Mouse (Mus musculus): ENCODE results near the gene Slc13a2. TPM values are rescaled to one million over a fixed set of nuclear protein-coding genes. Genes with fewer than 3 reads are reported as not detected.

Gene Slc13a2
- polyA plus RNA-seq, 1 experiment: 3.1 TPM

GRCm38 (mm10) chr11:78367456-78368225 lies 54.4 kb downstream of the Slc13a2 start:
- Histone ChIP-seq H3K27me3 (ENCODE audit: control insufficient read depth, insufficient read depth, low read length) (no peaks in the 10 kb centered on the region), H3K27ac (ENCODE audit: control insufficient read depth, insufficient read depth, low read depth, low read length) (no peak overlapping the region), H3K36me3 (ENCODE audit: control insufficient read depth, insufficient read depth, low read length) (no peaks in the 10 kb centered on the region), H3K4me3 (ENCODE audit: control insufficient read depth, low read depth, low read length) (no peak overlapping the region), H3K4me1 (ENCODE audit: control insufficient read depth, insufficient read depth, low read length) (no peaks in the 10 kb centered on the region)
- no peak for TF ChIP-seq CTCF (IDR thresholded peaks at IDR 0.05; ENCODE audit: control insufficient read depth, insufficient read depth, insufficient replicate concordance, low read depth, low read length)
- TF ChIP-seq POLR2A (IDR thresholded peaks at IDR 0.05; ENCODE audit: control insufficient read depth, low read depth, low read length): no peak

GRCm38 (mm10) chr11:78364103-78364502 lies 57.9 kb downstream of the Slc13a2 start:
- Histone ChIP-seq H3K27ac (ENCODE audit: control insufficient read depth, insufficient read depth, low read depth, low read length) (no peak overlapping the region), H3K36me3 (ENCODE audit: control insufficient read depth, insufficient read depth, low read length) (no peaks in the 10 kb centered on the region), H3K4me3 (ENCODE audit: control insufficient read depth, low read depth, low read length) (no peak overlapping the region), H3K4me1 (ENCODE audit: control insufficient read depth, insufficient read depth, low read length) (peaks cover 8% of the 10 kb centered on the region), H3K27me3 (ENCODE audit: control insufficient read depth, insufficient read depth, low read length) (no peaks in the 10 kb centered on the region)
- TF ChIP-seq POLR2A (IDR thresholded peaks at IDR 0.05; ENCODE audit: control insufficient read depth, low read depth, low read length) (no peak), CTCF (IDR thresholded peaks at IDR 0.05; ENCODE audit: control insufficient read depth, insufficient read depth, insufficient replicate concordance, low read depth, low read length) (no peak)

- Histone ChIP-seq H3K4me3 (ENCODE audit: control insufficient read depth, low read depth, low read length) (no peak overlapping the region), H3K4me1 (ENCODE audit: control insufficient read depth, insufficient read depth, low read length) (peaks cover 12% of the 10 kb centered on the region), H3K27ac (ENCODE audit: control insufficient read depth, insufficient read depth, low read depth, low read length) (no peak overlapping the region), H3K27me3 (ENCODE audit: control insufficient read depth, insufficient read depth, low read length) (no peaks in the 10 kb centered on the region), H3K36me3 (ENCODE audit: control insufficient read depth, insufficient read depth, low read length) (no peaks in the 10 kb centered on the region)
- no peak for TF ChIP-seq POLR2A (IDR thresholded peaks at IDR 0.05; ENCODE audit: control insufficient read depth, low read depth, low read length)
- TF ChIP-seq CTCF (IDR thresholded peaks at IDR 0.05; ENCODE audit: control insufficient read depth, insufficient read depth, insufficient replicate concordance, low read depth, low read length): no peak
Observed at GRCm38 (mm10) chr11:78363309-78364007, 58.6 kb downstream of the Slc13a2 start.

- peaks cover 12% of the 10 kb centered on the region for H3K4me1 ChIP-seq (ENCODE audit: control insufficient read depth, insufficient read depth, low read length)
- no peak overlapping the region for H3K4me3 ChIP-seq (ENCODE audit: control insufficient read depth, low read depth, low read length)
- H3K27ac ChIP-seq (ENCODE audit: control insufficient read depth, insufficient read depth, low read depth, low read length): no peak overlapping the region
- TF ChIP-seq CTCF (IDR thresholded peaks at IDR 0.05; ENCODE audit: control insufficient read depth, insufficient read depth, insufficient replicate concordance, low read depth, low read length): no peak
- no peak for TF ChIP-seq POLR2A (IDR thresholded peaks at IDR 0.05; ENCODE audit: control insufficient read depth, low read depth, low read length)
- no peaks in the 10 kb centered on the region for H3K27me3 ChIP-seq (ENCODE audit: control insufficient read depth, insufficient read depth, low read length)
- no peaks in the 10 kb centered on the region for H3K36me3 ChIP-seq (ENCODE audit: control insufficient read depth, insufficient read depth, low read length)
Observed at GRCm38 (mm10) chr11:78360789-78361131, 61.3 kb downstream of the Slc13a2 start.

GRCm38 (mm10) chr11:78360125-78360788 lies 61.8 kb downstream of the Slc13a2 start:
- H3K27ac ChIP-seq (ENCODE audit: control insufficient read depth, insufficient read depth, low read depth, low read length): no peak overlapping the region
- TF ChIP-seq POLR2A (IDR thresholded peaks at IDR 0.05; ENCODE audit: control insufficient read depth, low read depth, low read length): no peak
- TF ChIP-seq CTCF (IDR thresholded peaks at IDR 0.05; ENCODE audit: control insufficient read depth, insufficient read depth, insufficient replicate concordance, low read depth, low read length): peak; percentile 66; the same call in 1 of the 2 replicates
- H3K4me3 ChIP-seq (ENCODE audit: control insufficient read depth, low read depth, low read length): peak overlapping the region; percentile 26; the same call in 1 of the 2 replicates
- peaks cover 12% of the 10 kb centered on the region for H3K4me1 ChIP-seq (ENCODE audit: control insufficient read depth, insufficient read depth, low read length)
- H3K27me3 ChIP-seq (ENCODE audit: control insufficient read depth, insufficient read depth, low read length): no peaks in the 10 kb centered on the region
- no peaks in the 10 kb centered on the region for H3K36me3 ChIP-seq (ENCODE audit: control insufficient read depth, insufficient read depth, low read length)

- no peak overlapping the region for H3K27ac ChIP-seq (ENCODE audit: control insufficient read depth, insufficient read depth, low read depth, low read length)
- H3K4me3 ChIP-seq (ENCODE audit: control insufficient read depth, low read depth, low read length): peak overlapping the region; percentile 65
- no peaks in the 10 kb centered on the region for H3K27me3 ChIP-seq (ENCODE audit: control insufficient read depth, insufficient read depth, low read length)
- TF ChIP-seq CTCF (IDR thresholded peaks at IDR 0.05; ENCODE audit: control insufficient read depth, insufficient read depth, insufficient replicate concordance, low read depth, low read length): peak; percentile 93
- no peak for TF ChIP-seq POLR2A (IDR thresholded peaks at IDR 0.05; ENCODE audit: control insufficient read depth, low read depth, low read length)
- H3K4me1 ChIP-seq (ENCODE audit: control insufficient read depth, insufficient read depth, low read length): peaks cover 12% of the 10 kb centered on the region
- no peaks in the 10 kb centered on the region for H3K36me3 ChIP-seq (ENCODE audit: control insufficient read depth, insufficient read depth, low read length)
Observed at GRCm38 (mm10) chr11:78358330-78359007, 63.5 kb downstream of the Slc13a2 start.

Data from testis, adult 2 months (tissue).